Mouse (Mus musculus): ENCODE measurements at regions not wholly inside any gene's neighbourhood (a gene's known extent, or its start where the extent isn't known, plus 50 kb on each side); places are given as distances from the start of the nearest gene placed in this dataset.

- DNase-seq (ENCODE audit: low read depth, low spot score): no peak
These were observed 435.6 kb upstream of the Atp11b start for GRCm38 (mm10) chr3:35318348-35318747.

DNA sequence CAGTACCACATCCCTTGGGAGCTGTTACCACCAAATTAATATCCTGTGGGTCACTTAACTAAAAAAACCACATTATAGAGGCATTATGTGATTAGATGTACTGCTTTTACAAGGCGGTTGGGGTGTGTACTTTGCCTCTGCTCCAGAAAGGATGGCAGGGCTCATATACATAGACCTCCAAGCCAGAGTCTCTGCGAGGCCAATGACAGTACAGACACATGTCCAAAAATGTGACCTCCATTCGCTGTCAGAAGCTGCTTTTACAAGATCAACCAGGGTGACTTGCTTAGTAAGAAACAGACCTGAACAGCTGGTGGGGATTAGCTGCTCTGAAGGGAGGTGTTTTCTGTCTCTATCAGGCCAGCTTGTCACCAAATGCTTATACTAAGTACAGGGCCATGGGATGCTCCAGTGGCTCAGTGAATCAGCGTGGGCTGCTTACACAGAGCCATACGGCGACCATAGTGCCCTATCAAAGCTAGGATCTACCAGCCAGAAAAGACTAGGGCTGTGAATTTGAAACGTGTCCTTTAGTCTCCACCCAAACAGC is 433.0 kb upstream of the Atp11b start:
- no peak for DNase-seq (ENCODE audit: low read depth, low spot score)

DNA sequence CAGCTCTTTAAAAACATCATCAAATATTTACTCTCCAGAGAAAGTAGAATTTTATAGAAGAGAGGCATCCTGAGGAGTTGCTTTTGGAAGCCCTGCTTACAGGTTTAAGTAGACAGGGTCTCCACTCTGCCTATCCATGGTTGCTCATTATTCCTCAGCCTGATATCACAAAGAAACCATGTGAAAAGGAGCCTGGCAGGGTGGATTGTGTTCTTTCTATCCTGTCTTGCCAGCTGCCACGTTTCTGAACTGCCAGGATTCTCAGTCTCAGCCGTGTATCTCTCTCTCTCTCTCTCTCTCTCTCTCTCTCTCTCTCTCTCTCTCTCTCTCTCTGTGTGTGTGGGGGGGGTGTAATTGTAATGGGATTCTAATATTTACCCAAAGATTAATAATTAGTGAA is 431.9 kb upstream of the Atp11b start:
- DNase-seq (ENCODE audit: low read depth, low spot score): no peak

GRCm38 (mm10) chr3:35322899-35323298 is 431.0 kb upstream of the Atp11b start:
- no peak for DNase-seq (ENCODE audit: low read depth, low spot score)

DNA sequence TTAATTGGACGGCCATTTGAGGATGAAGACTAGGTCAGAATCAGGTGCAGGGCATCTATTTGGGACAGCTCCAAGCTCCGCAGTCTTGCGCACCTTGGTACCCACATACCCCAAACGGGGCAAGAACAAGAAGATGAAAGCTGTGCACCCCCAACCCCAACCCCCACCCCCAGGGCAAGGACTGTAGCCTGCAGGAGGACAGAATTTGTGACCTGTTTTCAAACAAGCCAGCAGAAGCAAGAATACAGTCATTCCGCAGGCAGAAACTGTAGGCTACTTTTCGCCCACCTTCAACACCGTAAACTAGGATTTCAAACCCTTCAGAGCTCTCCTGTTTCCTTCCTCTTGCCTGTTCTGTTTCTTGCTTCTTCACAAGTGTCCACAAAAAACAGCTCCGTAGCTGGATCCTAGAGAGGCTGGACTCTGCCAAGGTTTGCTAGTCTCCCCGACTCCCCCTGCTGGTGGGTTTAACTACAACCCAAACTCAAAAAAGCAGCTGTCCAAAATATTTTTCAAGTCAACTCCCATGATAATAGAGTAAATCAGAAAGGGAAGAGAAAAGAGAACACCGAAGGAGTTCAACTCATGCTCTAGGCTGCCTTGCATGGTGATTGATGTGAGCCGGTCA is 430.3 kb upstream of the Atp11b start:
- DNase-seq (ENCODE audit: low read depth, low spot score): peak; percentile 81

DNA sequence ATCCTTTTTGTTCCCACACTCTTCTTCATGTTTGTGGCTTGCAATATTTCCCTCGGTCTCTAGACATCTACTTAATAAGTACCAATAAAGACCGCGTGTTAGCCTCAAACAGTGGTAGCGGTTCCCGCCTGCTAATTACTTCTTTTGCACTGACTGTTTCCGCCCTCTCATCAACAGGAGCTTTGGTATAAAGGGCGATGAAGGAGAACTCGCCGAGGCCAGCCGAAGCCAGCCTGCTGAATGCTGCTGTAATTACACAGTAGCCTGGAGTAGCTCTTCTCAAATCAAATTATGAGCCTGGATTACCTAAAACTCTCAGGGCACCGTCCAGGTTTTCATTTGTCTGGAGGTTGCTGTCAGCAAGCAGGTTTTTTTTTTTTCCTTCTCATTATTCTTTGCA is 429.7 kb upstream of the Atp11b start:
- no peak for DNase-seq (ENCODE audit: low read depth, low spot score)

DNA sequence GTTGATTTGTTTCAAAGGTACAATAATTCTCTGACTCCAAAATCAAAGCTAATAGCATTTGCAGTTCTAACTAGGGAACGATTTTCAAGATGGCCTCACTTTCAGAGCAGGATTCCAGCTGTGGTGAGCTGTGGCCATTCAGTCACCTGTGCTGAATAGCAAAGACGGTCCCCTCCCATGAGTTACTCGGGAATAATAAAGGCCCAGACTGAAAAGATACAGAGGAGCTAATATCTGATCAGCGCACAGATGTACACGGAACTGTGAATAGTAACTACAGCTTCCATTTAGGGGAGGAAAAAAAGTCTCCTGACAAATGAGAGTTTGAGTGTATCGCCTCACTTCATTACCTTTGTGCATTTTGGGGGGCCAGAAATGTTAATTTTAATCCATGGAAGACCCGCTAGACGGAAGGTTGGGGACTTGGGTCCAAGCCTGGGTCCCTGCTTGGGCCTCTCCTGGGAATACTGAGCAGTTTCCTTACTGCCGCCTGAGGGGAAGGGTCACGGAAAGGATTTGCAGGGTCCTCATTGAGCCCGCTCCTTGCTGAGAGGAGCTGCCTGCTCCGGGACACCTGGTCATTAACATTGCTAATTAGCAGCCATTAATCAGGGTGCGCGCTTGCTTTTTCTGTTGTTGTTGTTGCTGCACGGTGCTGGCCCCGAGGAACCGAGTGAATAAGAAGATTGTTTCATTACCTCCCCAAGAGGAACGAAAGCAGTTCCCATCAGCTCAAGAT is 421.2 kb upstream of the Atp11b start:
- peak; percentile 54 for DNase-seq (ENCODE audit: low read depth, low spot score)

DNA sequence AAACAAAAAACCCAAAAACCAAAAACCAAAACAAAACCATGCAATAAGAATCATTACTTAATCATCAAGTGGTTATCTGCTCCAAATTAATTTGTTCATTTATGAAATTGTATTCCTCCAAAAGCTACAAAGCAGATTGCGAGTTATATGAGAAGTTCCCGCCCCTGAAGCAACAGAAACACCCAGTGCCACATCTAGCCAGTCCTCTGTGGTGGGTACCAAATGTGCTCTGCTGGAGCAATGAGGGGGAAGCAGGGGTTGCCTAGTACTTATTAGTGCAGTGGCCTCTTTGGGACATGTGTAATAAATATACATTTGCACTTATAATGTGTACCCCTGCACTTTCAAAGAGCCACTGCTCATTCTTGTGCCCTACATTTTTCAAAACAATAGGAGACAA is 419.9 kb upstream of the Atp11b start:
- DNase-seq (ENCODE audit: low read depth, low spot score): no peak

DNA sequence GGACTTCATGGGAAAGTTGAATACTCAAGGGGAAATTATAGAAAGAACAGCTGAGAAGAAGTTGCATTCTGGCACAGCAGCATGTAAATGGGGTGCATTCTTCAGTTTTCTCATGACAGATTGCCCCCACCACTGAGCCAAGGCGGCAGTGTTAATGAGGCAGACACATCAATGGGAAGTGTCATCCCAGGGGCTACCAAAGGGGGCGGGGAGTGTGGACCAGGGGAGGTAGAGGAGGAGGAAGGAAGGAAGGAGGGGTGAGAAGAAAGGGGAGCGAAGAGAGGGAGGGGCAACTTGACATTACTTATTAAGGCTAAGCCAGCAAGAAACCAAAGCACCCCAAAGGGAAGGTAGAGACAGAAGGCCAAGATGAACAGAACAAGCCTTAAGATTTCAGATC is 419.4 kb upstream of the Atp11b start:
- DNase-seq (ENCODE audit: low read depth, low spot score): peak; percentile 42

DNA sequence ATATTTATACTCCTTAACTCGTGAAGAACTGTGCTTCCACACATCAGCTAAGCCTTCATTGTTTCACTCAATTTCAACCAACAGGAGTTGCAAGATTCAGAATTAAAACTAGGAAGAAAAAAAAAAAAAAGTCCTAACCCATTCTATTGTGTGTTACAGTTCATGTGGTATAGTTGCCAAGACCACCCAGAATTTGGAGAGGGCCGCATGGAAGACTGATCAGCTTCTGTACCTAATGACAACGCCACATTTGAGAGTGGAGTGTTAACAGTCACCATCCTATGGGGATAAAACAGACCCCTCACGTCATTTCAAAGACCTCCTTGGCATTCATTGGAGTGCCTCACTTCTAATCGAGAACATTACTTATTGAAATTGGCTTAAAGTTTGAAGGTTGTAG is 418.1 kb upstream of the Atp11b start:
- no peak for DNase-seq (ENCODE audit: low read depth, low spot score)

DNA sequence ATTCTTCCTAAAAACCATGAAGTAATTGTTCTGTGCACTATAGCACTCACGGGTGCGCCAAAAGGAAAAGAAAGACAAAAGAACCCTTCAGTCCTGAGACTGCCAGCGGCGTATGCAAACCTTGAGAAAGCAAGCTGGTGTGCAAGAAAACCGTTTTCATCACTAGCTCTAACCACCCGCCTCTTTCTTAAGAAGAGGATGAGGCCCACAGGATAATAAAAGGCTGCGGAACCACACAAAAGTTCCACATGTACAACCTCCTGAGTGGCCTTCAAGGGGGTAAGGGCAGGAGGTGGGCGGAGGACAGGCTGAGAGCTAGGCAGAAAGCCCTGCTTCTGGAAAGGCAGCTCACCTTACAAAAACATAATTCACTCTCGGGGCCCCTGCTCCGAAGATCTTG is 413.4 kb upstream of the Atp11b start:
- peak; percentile 46 for DNase-seq (ENCODE audit: low read depth, low spot score)

GRCm38 (mm10) chr3:35340935-35341800 is 412.7 kb upstream of the Atp11b start:
- DNase-seq (ENCODE audit: low read depth, low spot score): peak; percentile 86

DNA sequence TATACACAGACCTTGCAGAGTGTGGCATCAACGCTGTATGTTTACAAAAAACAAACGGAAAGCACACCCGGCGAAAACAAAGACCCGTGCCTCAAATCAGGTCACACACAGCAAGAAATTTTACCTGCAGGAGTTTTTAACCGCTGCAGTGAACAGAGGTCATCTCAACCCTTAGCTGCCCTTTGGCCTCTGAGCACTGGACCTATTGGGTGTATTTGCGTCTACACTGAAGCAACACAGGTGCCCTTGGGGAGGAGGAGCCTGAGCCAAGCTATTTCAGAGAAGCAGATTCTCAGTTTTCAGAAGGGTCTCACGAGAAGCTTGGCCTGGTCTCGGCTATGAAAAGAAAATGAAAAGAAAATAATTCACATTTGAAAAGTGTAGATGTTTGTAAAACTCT is 412.1 kb upstream of the Atp11b start:
- no peak for DNase-seq (ENCODE audit: low read depth, low spot score)

- DNase-seq (ENCODE audit: low read depth, low spot score): no peak
These were observed 411.3 kb upstream of the Atp11b start for GRCm38 (mm10) chr3:35342584-35342983.

DNA sequence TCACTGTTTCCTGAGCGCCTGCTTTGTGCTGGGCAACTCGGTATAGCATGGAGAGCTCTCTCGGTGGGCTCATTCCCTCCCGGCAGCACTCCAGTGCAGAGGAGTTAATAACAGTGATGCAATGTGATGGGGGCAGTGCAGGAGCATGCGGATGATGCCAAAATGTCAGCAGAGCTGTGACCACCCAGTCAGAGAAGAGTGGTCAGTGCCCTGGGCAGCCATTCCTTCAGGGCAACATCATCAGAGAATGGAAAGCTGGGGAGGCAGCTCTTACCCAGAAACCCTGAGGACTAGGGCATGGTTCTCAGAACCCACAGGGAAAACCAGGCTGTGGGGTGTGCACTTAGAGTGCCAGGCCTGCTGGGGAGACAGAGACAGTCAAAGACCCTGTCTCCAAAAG is 410.0 kb upstream of the Atp11b start:
- no peak for DNase-seq (ENCODE audit: low read depth, low spot score)

DNA sequence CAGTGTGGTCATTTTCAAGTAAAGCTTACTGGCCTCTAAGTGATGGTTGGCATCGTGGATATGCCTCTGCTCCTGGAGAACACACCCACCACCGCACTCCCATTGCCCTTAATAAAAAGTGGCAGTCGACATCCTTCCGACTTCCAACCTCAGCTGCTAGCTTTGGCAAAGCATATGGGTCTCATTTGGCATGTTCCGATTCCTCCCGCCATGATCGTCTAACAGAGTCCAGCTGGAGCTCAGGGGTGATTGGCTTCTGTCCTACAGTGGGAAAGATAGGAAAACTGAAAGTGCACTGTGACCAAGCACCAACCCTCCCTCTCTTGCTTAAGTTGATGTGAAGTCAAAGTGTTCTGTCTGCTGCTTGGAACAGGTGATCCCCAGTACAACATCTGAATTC is 404.8 kb upstream of the Atp11b start:
- no peak for DNase-seq (ENCODE audit: low read depth, low spot score)

DNA sequence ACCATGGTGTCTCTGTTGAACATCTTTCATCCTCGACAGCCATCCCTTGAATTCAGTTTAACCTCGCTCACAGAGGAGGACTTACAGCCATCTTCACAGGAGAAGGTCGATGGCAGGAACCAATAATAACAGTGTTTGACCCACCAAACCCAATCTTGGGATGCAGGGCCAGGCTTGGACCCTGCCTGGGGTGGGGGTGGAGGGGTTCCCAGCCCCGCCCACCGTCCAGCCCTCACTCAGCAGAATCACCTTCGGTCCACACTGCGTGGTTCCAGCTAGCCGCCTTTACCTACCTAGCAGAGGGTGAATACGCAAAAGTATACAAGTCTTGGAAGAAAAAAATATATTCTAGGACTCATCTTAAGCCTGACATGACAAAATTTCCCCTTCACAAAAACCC is 400.5 kb upstream of the Atp11b start:
- no peak for DNase-seq (ENCODE audit: low read depth, low spot score)

DNA sequence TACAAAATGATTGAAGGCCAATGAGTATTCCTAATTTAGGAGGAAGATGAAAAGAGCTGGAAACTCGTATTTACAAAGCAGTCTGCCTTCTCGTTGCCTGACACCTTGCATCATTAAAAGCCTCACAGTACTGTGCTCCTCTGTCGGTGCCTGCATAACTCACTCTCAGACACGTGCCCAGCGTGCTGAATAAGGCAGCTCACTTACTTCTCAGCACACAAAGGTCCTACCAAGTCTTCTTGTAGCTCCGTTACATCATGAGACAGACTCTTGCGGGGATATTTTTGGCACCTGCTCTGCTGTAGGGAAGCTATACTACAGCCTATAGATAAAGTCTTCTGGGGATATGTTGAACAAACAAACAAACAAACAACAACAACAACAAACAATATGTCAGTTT is 400.0 kb upstream of the Atp11b start:
- DNase-seq (ENCODE audit: low read depth, low spot score): peak; percentile 59

DNA sequence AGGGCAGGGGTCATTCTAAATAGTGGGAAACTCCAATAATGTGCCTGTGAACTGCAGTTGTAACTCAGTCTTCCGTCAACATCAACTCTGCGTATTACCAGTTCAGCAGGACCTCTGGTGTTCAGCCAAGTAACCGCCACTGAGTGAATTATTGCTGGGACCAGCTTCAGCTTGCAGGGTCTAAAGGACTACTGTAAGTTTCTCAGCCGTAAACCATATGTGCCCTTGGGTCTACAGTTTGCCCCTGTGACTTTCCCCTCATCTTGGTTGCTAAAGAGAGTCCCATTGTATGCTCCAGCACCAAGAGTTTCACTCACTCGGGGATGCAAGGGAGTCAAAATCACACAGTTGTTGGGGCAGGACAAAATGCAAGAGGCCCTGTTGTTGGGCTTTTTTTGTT is 399.6 kb upstream of the Atp11b start:
- DNase-seq (ENCODE audit: low read depth, low spot score): peak; percentile 72

- DNase-seq (ENCODE audit: low read depth, low spot score): no peak
These were observed 396.8 kb upstream of the Atp11b start for GRCm38 (mm10) chr3:35357111-35357510.

DNA sequence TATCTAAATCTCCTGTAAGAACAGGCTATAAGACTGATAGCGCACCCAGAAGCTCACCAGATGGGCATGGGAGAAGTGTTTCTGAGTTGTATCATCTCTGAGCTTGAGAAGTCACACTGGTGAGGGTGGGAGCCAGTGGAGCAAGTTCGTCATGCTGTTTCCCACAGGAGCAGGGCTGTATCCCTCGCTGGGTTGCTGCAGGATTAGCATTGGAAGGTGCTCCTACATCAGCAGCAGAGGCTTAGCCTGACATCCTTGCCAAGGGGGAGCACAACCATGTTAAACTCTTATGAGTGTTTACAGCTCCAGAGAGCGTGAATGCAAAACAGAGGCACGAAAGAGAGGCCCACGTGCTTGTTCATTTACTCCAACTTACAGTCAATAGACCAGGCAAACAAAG is 395.4 kb upstream of the Atp11b start:
- no peak for DNase-seq (ENCODE audit: low read depth, low spot score)

- no peak for DNase-seq (ENCODE audit: low read depth, low spot score)
These were observed 394.6 kb upstream of the Atp11b start for GRCm38 (mm10) chr3:35359288-35359687.
